Mouse (Mus musculus): ENCODE measurements around the gene Zfp597. TPM values are rescaled to one million over a fixed set of nuclear protein-coding genes. Genes with fewer than 3 reads are reported as not detected.

Gene Zfp597
- polyA plus RNA-seq (2015; fragmentation: Nextera tagmentation; extraction: Ambion mirVana), result 20.6 and 21.8 TPM in 2 replicates

- Histone ChIP-seq H3K4me1 (ENCODE audit: control insufficient read depth, insufficient read depth, low read length) (peaks cover 33% of the 10 kb centered on the region), H3K9ac (ENCODE audit: low read depth, low read length) (peak within 1 kb of the TSS; percentile 93), H3K36me3 (ENCODE audit: control insufficient read depth, insufficient read depth, low read length) (0 out of 2 replicates have a peak, but pooled peaks cover 1% of the 10 kb centered on the region), H3K27ac (ENCODE audit: low read length) (peak within 1 kb of the TSS; percentile 97), H3K4me2 (ENCODE audit: low read length) (peak within 1 kb of the TSS; percentile 73), H3K27me3 (ENCODE audit: control insufficient read depth, insufficient read depth, low read depth, low read length) (no peaks in the 10 kb centered on the region), H3K9me3 (replicated peaks; ENCODE audit: control insufficient read depth, low read length, poor library complexity, severe bottlenecking) (no peaks in the 10 kb centered on the region), H3K4me3 (ENCODE audit: low read depth, low read length) (peak within 1 kb of the TSS; percentile 92)
- WGBS, result under 1% methylated on average over 86 of the region's 88 CpGs
- ATAC-seq, result peak; percentile 99
These were observed at the start of gene Zfp597, which contains the start of gene Gm20695 for GRCm38 (mm10) chr16:3884201-3885064. Zfp597 (minus strand) TSS chr16:3884561. Gm20695 (plus strand) TSS chr16:3884648.

GRCm38 (mm10) chr16:3934091-3934490 is 49.7 kb upstream of the Zfp597 start:
- Histone ChIP-seq H3K9ac (ENCODE audit: low read depth, low read length) (no peak overlapping the region), H3K9me3 (replicated peaks; ENCODE audit: control insufficient read depth, low read length, poor library complexity, severe bottlenecking) (no peaks in the 10 kb centered on the region), H3K27ac (ENCODE audit: low read length) (no peak overlapping the region), H3K36me3 (ENCODE audit: control insufficient read depth, insufficient read depth, low read length) (peaks cover 49% of the 10 kb centered on the region), H3K4me1 (ENCODE audit: control insufficient read depth, insufficient read depth, low read length) (no peaks in the 10 kb centered on the region), H3K4me2 (ENCODE audit: low read length) (no peak overlapping the region), H3K4me3 (ENCODE audit: low read depth, low read length) (no peak overlapping the region), H3K27me3 (ENCODE audit: control insufficient read depth, insufficient read depth, low read depth, low read length) (no peaks in the 10 kb centered on the region)
- ATAC-seq, result no peak
- 98% methylated on average over 1 of the region's 1 CpGs for WGBS

- 94% methylated on average over 6 of the region's 6 CpGs for WGBS
- H3K27ac ChIP-seq (ENCODE audit: low read length), result no peak overlapping the region
- H3K4me1 ChIP-seq (ENCODE audit: control insufficient read depth, insufficient read depth, low read length), result no peaks in the 10 kb centered on the region
- no peak for ATAC-seq
- no peak overlapping the region for H3K4me3 ChIP-seq (ENCODE audit: low read depth, low read length)
- no peak overlapping the region for H3K9ac ChIP-seq (ENCODE audit: low read depth, low read length)
- H3K4me2 ChIP-seq (ENCODE audit: low read length), result no peak overlapping the region
- H3K27me3 ChIP-seq (ENCODE audit: control insufficient read depth, insufficient read depth, low read depth, low read length), result no peaks in the 10 kb centered on the region
- H3K36me3 ChIP-seq (ENCODE audit: control insufficient read depth, insufficient read depth, low read length), result peaks cover 46% of the 10 kb centered on the region
- H3K9me3 ChIP-seq (replicated peaks; ENCODE audit: control insufficient read depth, low read length, poor library complexity, severe bottlenecking), result no peaks in the 10 kb centered on the region
These were observed 49.2 kb upstream of the Zfp597 start for GRCm38 (mm10) chr16:3933536-3933935.

- 81% methylated on average over 7 of the region's 7 CpGs for WGBS
- no peaks in the 10 kb centered on the region for H3K9me3 ChIP-seq (replicated peaks; ENCODE audit: control insufficient read depth, low read length, poor library complexity, severe bottlenecking)
- no peak overlapping the region for H3K4me2 ChIP-seq (ENCODE audit: low read length)
- H3K4me3 ChIP-seq (ENCODE audit: low read depth, low read length), result no peak overlapping the region
- H3K27ac ChIP-seq (ENCODE audit: low read length), result no peak overlapping the region
- ATAC-seq, result no peak
- no peaks in the 10 kb centered on the region for H3K27me3 ChIP-seq (ENCODE audit: control insufficient read depth, insufficient read depth, low read depth, low read length)
- H3K36me3 ChIP-seq (ENCODE audit: control insufficient read depth, insufficient read depth, low read length), result peaks cover 43% of the 10 kb centered on the region
- H3K4me1 ChIP-seq (ENCODE audit: control insufficient read depth, insufficient read depth, low read length), result no peaks in the 10 kb centered on the region
- H3K9ac ChIP-seq (ENCODE audit: low read depth, low read length), result no peak overlapping the region
These were observed 44.8 kb upstream of the Zfp597 start for GRCm38 (mm10) chr16:3929151-3929550.

- H3K36me3 ChIP-seq (ENCODE audit: control insufficient read depth, insufficient read depth, low read length), result peaks cover 45% of the 10 kb centered on the region
- H3K9me3 ChIP-seq (replicated peaks; ENCODE audit: control insufficient read depth, low read length, poor library complexity, severe bottlenecking), result no peaks in the 10 kb centered on the region
- no peaks in the 10 kb centered on the region for H3K27me3 ChIP-seq (ENCODE audit: control insufficient read depth, insufficient read depth, low read depth, low read length)
- no peaks in the 10 kb centered on the region for H3K4me1 ChIP-seq (ENCODE audit: control insufficient read depth, insufficient read depth, low read length)
- H3K4me2 ChIP-seq (ENCODE audit: low read length), result no peak overlapping the region
- 79% methylated on average over 1 of the region's 1 CpGs for WGBS
- no peak for ATAC-seq
- H3K4me3 ChIP-seq (ENCODE audit: low read depth, low read length), result no peak overlapping the region
- no peak overlapping the region for H3K9ac ChIP-seq (ENCODE audit: low read depth, low read length)
- H3K27ac ChIP-seq (ENCODE audit: low read length), result no peak overlapping the region
These were observed 44.2 kb upstream of the Zfp597 start for GRCm38 (mm10) chr16:3928582-3928981.

GRCm38 (mm10) chr16:3923966-3924365 is 39.6 kb upstream of the Zfp597 start:
- H3K4me2 ChIP-seq (ENCODE audit: low read length), result no peak overlapping the region
- no peak overlapping the region for H3K9ac ChIP-seq (ENCODE audit: low read depth, low read length)
- no peak overlapping the region for H3K4me3 ChIP-seq (ENCODE audit: low read depth, low read length)
- H3K27me3 ChIP-seq (ENCODE audit: control insufficient read depth, insufficient read depth, low read depth, low read length), result no peaks in the 10 kb centered on the region
- ATAC-seq, result no peak
- no peaks in the 10 kb centered on the region for H3K4me1 ChIP-seq (ENCODE audit: control insufficient read depth, insufficient read depth, low read length)
- H3K9me3 ChIP-seq (replicated peaks; ENCODE audit: control insufficient read depth, low read length, poor library complexity, severe bottlenecking), result no peaks in the 10 kb centered on the region
- no peak overlapping the region for H3K27ac ChIP-seq (ENCODE audit: low read length)
- peaks cover 47% of the 10 kb centered on the region for H3K36me3 ChIP-seq (ENCODE audit: control insufficient read depth, insufficient read depth, low read length)
- WGBS, result 94% methylated on average over 4 of the region's 4 CpGs

- Histone ChIP-seq H3K27ac (ENCODE audit: low read length) (no peak overlapping the region), H3K4me3 (ENCODE audit: low read depth, low read length) (no peak overlapping the region), H3K9ac (ENCODE audit: low read depth, low read length) (no peak overlapping the region), H3K4me2 (ENCODE audit: low read length) (no peak overlapping the region), H3K9me3 (replicated peaks; ENCODE audit: control insufficient read depth, low read length, poor library complexity, severe bottlenecking) (no peaks in the 10 kb centered on the region), H3K4me1 (ENCODE audit: control insufficient read depth, insufficient read depth, low read length) (no peaks in the 10 kb centered on the region), H3K27me3 (ENCODE audit: control insufficient read depth, insufficient read depth, low read depth, low read length) (no peaks in the 10 kb centered on the region), H3K36me3 (ENCODE audit: control insufficient read depth, insufficient read depth, low read length) (peaks cover 46% of the 10 kb centered on the region)
- WGBS, result 97% methylated on average over 3 of the region's 3 CpGs
- ATAC-seq, result no peak
These were observed 39.2 kb upstream of the Zfp597 start for GRCm38 (mm10) chr16:3923515-3923914.

- Histone ChIP-seq H3K9ac (ENCODE audit: low read depth, low read length) (no peak overlapping the region), H3K4me2 (ENCODE audit: low read length) (no peak overlapping the region), H3K4me3 (ENCODE audit: low read depth, low read length) (no peak overlapping the region), H3K4me1 (ENCODE audit: control insufficient read depth, insufficient read depth, low read length) (no peaks in the 10 kb centered on the region), H3K27me3 (ENCODE audit: control insufficient read depth, insufficient read depth, low read depth, low read length) (no peaks in the 10 kb centered on the region), H3K9me3 (replicated peaks; ENCODE audit: control insufficient read depth, low read length, poor library complexity, severe bottlenecking) (no peaks in the 10 kb centered on the region), H3K36me3 (ENCODE audit: control insufficient read depth, insufficient read depth, low read length) (peaks cover 41% of the 10 kb centered on the region), H3K27ac (ENCODE audit: low read length) (no peak overlapping the region)
- WGBS, result 96% methylated on average over 2 of the region's 2 CpGs
- ATAC-seq, result no peak
These were observed 36.4 kb upstream of the Zfp597 start for GRCm38 (mm10) chr16:3920756-3921155.

GRCm38 (mm10) chr16:3909118-3909517 is 24.8 kb upstream of the Zfp597 start:
- Histone ChIP-seq H3K9ac (ENCODE audit: low read depth, low read length) (peak overlapping the region; percentile 80), H3K4me1 (ENCODE audit: control insufficient read depth, insufficient read depth, low read length) (peaks cover 16% of the 10 kb centered on the region), H3K4me3 (ENCODE audit: low read depth, low read length) (peak overlapping the region; percentile 78), H3K36me3 (ENCODE audit: control insufficient read depth, insufficient read depth, low read length) (peaks cover 21% of the 10 kb centered on the region), H3K9me3 (replicated peaks; ENCODE audit: control insufficient read depth, low read length, poor library complexity, severe bottlenecking) (no peaks in the 10 kb centered on the region), H3K4me2 (ENCODE audit: low read length) (peak overlapping the region; percentile 67), H3K27me3 (ENCODE audit: control insufficient read depth, insufficient read depth, low read depth, low read length) (no peaks in the 10 kb centered on the region), H3K27ac (ENCODE audit: low read length) (peak overlapping the region; percentile 77)
- 7% methylated on average over 20 of the region's 20 CpGs for WGBS
- peak; percentile 62; the same call in 1 of the 2 replicates for ATAC-seq

All from midbrain, embryonic 16.5 days (tissue).